ENCODE assay signal across 8 mouse cellular contexts in the genomic region with DNA sequence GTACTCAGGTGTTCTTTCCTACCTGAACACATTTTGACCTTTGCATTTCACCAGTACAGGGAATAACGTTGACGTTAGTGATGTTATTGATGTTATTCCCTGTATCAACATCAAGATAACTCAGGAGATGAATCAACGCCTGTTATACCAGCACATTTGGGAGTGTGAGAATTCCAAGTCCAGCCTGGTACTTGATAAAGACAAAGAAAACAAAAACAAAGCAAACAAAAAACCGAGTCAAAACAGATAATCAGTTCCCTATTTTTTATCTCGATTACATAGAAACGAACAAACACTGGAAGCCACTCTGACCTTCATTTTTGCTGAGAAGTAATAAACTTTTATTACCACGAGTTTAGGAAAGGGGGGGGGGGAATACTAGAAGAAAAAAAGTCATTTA. TPM values are rescaled to one million over a fixed set of nuclear protein-coding genes. Genes with fewer than 3 reads are reported as not detected.
DNase-seq lines count a peak whose midpoint lies in the region; ATAC-seq and TF ChIP-seq lines count a peak whose summit lies in the region.

No protein-coding gene starts in this region.

- H3K4me2 ChIP-seq in heart, embryonic 11.5 days, result peak overlapping the region; percentile 88
- peak overlapping the region; percentile 76 for H3K4me2 ChIP-seq in forebrain, embryonic 16.5 days (ENCODE audit: low read length)
- peak overlapping the region; percentile 87 for H3K4me2 ChIP-seq in liver, embryonic 16.5 days (ENCODE audit: low read depth, low read length)

- intact Hi-C loops in heart, postnatal 25 days (cut with DNase I), result no loop called here

- peak overlapping the region; percentile 80; the same call in 1 of the 2 replicates for H3K27ac ChIP-seq in heart, embryonic 11.5 days (ENCODE audit: low read depth, low read length)
- no peak overlapping the region for H3K27ac ChIP-seq in forebrain, embryonic 16.5 days (ENCODE audit: low read length)
- peak overlapping the region; percentile 97 for H3K27ac ChIP-seq in liver, embryonic 16.5 days (ENCODE audit: low read length)

- H3K27me3 ChIP-seq in heart, embryonic 11.5 days (ENCODE audit: control insufficient read depth, insufficient read depth, low read length), result no peaks in the 10 kb centered on the region
- H3K27me3 ChIP-seq in E14TG2a.4 (ENCODE audit: insufficient read depth, low read length), result no peaks in the 10 kb centered on the region
- no peaks in the 10 kb centered on the region for H3K27me3 ChIP-seq in forebrain, embryonic 16.5 days (replicated peaks; ENCODE audit: control insufficient read depth, insufficient read depth, low read length)
- no peaks in the 10 kb centered on the region for H3K27me3 ChIP-seq in liver, embryonic 16.5 days (ENCODE audit: control insufficient read depth, insufficient read depth, low read depth, low read length)

- H3K9me3 ChIP-seq in heart, embryonic 11.5 days (replicated peaks; ENCODE audit: control insufficient read depth, low read length), result no peaks in the 10 kb centered on the region
- no peaks in the 10 kb centered on the region for H3K9me3 ChIP-seq in E14TG2a.4 (ENCODE audit: low read length)
- no peaks in the 10 kb centered on the region for H3K9me3 ChIP-seq in forebrain, embryonic 16.5 days (ENCODE audit: control insufficient read depth, low read length)
- no peaks in the 10 kb centered on the region for H3K9me3 ChIP-seq in liver, embryonic 16.5 days (replicated peaks; ENCODE audit: control insufficient read depth, low read length)

- H3K4me3 ChIP-seq in heart, embryonic 11.5 days (ENCODE audit: low read depth, low read length), result peak overlapping the region; percentile 78
- H3K4me3 ChIP-seq in E14TG2a.4 (replicated peaks; ENCODE audit: low read length), result peak overlapping the region; percentile 93
- H3K4me3 ChIP-seq in forebrain, embryonic 16.5 days (replicated peaks; ENCODE audit: low read length), result peak overlapping the region; percentile 83
- H3K4me3 ChIP-seq in liver, embryonic 16.5 days (ENCODE audit: low read depth, low read length), result peak overlapping the region; percentile 95

- no peak for ATAC-seq in heart, embryonic 11.5 days (replicated peaks; ENCODE audit: insufficient number of reproducible peaks, low FRiP score, low TSS enrichment)
- ATAC-seq in forebrain, embryonic 16.5 days, result no peak
- no peak for ATAC-seq in liver, embryonic 16.5 days (ENCODE audit: low read depth)

- no peak for DNase-seq in heart, postnatal 25 days (ENCODE audit: low spot score)
- DNase-seq in urinary bladder, adult 18-20 months (ENCODE audit: low spot score in 2 of 2), result no peak
- DNase-seq in retina, postnatal 1 day, result no peak
- no peak for DNase-seq in kidney, adult 18-20 months

- no peak for TF ChIP-seq CTCF in E14TG2a.4 (conservative IDR thresholded peaks at IDR 0.05; ENCODE audit: low read length)

- H3K4me1 ChIP-seq in heart, embryonic 11.5 days (ENCODE audit: control insufficient read depth, insufficient read depth, low read length), result no peaks in the 10 kb centered on the region
- H3K4me1 ChIP-seq in E14TG2a.4 (replicated peaks; ENCODE audit: low read depth, low read length), result peaks cover 69% of the 10 kb centered on the region
- H3K4me1 ChIP-seq in forebrain, embryonic 16.5 days (replicated peaks; ENCODE audit: control insufficient read depth, insufficient read depth, low read length), result peaks cover 7% of the 10 kb centered on the region
- peaks cover 20% of the 10 kb centered on the region for H3K4me1 ChIP-seq in liver, embryonic 16.5 days (ENCODE audit: control insufficient read depth, low read depth, low read length)

- WGBS in heart, embryonic 11.5 days (ENCODE audit: insufficient replicate concordance), result 44% methylated on average over 7 of the region's 7 CpGs
- 59% methylated on average over 7 of the region's 7 CpGs for WGBS in forebrain, embryonic 16.5 days
- 14% methylated on average over 7 of the region's 7 CpGs for WGBS in liver, embryonic 16.5 days (ENCODE audit: insufficient replicate concordance)

- H3K9ac ChIP-seq in heart, embryonic 11.5 days (ENCODE audit: low read depth, low read length), result peak overlapping the region; percentile 91; the same call in 1 of the 2 replicates
- H3K9ac ChIP-seq in forebrain, embryonic 16.5 days (replicated peaks; ENCODE audit: low read depth, low read length), result peak overlapping the region; percentile 90
- peak overlapping the region; percentile 99 for H3K9ac ChIP-seq in liver, embryonic 16.5 days (ENCODE audit: low read depth, low read length)

- H3K36me3 ChIP-seq in heart, embryonic 11.5 days (ENCODE audit: control insufficient read depth, insufficient read depth, low read length), result no peaks in the 10 kb centered on the region
- peaks cover 40% of the 10 kb centered on the region for H3K36me3 ChIP-seq in E14TG2a.4 (ENCODE audit: insufficient read depth, low read length)
- H3K36me3 ChIP-seq in forebrain, embryonic 16.5 days (ENCODE audit: control insufficient read depth, insufficient read depth), result peaks cover under 1% of the 10 kb centered on the region; the same call in 1 of the 2 replicates
- peaks cover 4% of the 10 kb centered on the region; the same call in 1 of the 2 replicates for H3K36me3 ChIP-seq in liver, embryonic 16.5 days (ENCODE audit: control insufficient read depth, insufficient read depth)

RNA-seq across cellular contexts. Expression of a gene that starts 1.0 kb away (rescaled TPM):
- polyA plus RNA-seq in heart, embryonic 11.5 days (2014; fragmentation: Nextera tagmentation; extraction: Ambion mirVana), result 30.6 TPM in 2 replicates
- 10 to 100 TPM; 66.1 to 71.8 TPM for total RNA-seq in heart, postnatal 25 days (2021)
- 45.2 and 49.9 TPM in 2 replicates for polyA plus RNA-seq in forebrain, embryonic 16.5 days (2015; fragmentation: Nextera tagmentation; extraction: Ambion mirVana)
- 20.9 and 23.2 TPM in 2 replicates for polyA plus RNA-seq in liver, embryonic 16.5 days (2015; fragmentation: Nextera tagmentation; extraction: Ambion mirVana)

RNA-seq across cellular contexts. Expression of a gene that starts 10.7 kb away (rescaled TPM):
- 11.1 and 12.8 TPM in 2 replicates for polyA plus RNA-seq in heart, embryonic 11.5 days (2014; fragmentation: Nextera tagmentation; extraction: Ambion mirVana)
- total RNA-seq in heart, postnatal 25 days (2021), result 10 to 100 TPM; 16.4 TPM
- polyA plus RNA-seq in forebrain, embryonic 16.5 days (2015; fragmentation: Nextera tagmentation; extraction: Ambion mirVana), result 10.6 and 11.2 TPM in 2 replicates
- polyA plus RNA-seq in liver, embryonic 16.5 days (2015; fragmentation: Nextera tagmentation; extraction: Ambion mirVana), result 3.8 TPM in 2 replicates

RNA-seq across cellular contexts. Expression of a gene that starts 32.3 kb away (rescaled TPM):
- polyA plus RNA-seq in heart, embryonic 11.5 days (2014; fragmentation: Nextera tagmentation; extraction: Ambion mirVana), result 12.7 and 14.8 TPM in 2 replicates
- under 1 TPM; 0.64 to 0.73 TPM for total RNA-seq in heart, postnatal 25 days (2021)
- polyA plus RNA-seq in forebrain, embryonic 16.5 days (2015; fragmentation: Nextera tagmentation; extraction: Ambion mirVana), result 0.82 and 1.3 TPM in 2 replicates
- polyA plus RNA-seq in liver, embryonic 16.5 days (2015; fragmentation: Nextera tagmentation; extraction: Ambion mirVana), result 60.8 and 63.3 TPM in 2 replicates
